Mouse (Mus musculus) ES-E14 (cell line): ENCODE measurements at regions not wholly inside any gene's neighbourhood (a gene's known extent, or its start where the extent isn't known, plus 50 kb on each side); places are given as distances from the start of the nearest gene placed in this dataset.

ENCODE experiments used
- DNase-seq: peaks from one replicate; pipeline ENCODE4 v3.0.0-alpha.2; 2013; ENCODE audit warnings: low read depth, low spot score
- H3K27ac ChIP-seq: 2 replicates; pipeline ENCODE4 v1.5.1; 2012; ENCODE audit warnings: low read depth, mild to moderate bottlenecking, low read length, moderate library complexity, mixed read lengths; ENCODE audit not compliant: poor library complexity, insufficient read depth, severe bottlenecking
- H3K36me3 ChIP-seq: 2 replicates; pipeline ENCODE4 v1.6.1; 2012; ENCODE audit warnings: mild to moderate bottlenecking, low read length, moderate library complexity, mixed read lengths; ENCODE audit not compliant: control insufficient read depth, poor library complexity, insufficient read depth, severe bottlenecking
- H3K4me1 ChIP-seq, 2 experiments: fragments of 150-350 bp in 1 of 2; sonication (generic) in 1 of 2; 2 replicates each; pipeline ENCODE4 v1.6.1; 2012; ENCODE audit warnings: low read length in 2 of 2, mild to moderate bottlenecking in 1 of 2, mixed read lengths in 1 of 2; ENCODE audit not compliant: control insufficient read depth in 2 of 2, insufficient read depth in 2 of 2, poor library complexity in 1 of 2
- H3K4me3 ChIP-seq, 2 experiments: fragments of 150-350 bp in 1 of 2; sonication (generic) in 1 of 2; 2 replicates each; pipeline ENCODE4 v1.5.1; 2012; ENCODE audit warnings: low read length in 2 of 2, low read depth in 1 of 2, mild to moderate bottlenecking in 1 of 2, mixed read lengths in 1 of 2; ENCODE audit not compliant: insufficient read depth in 1 of 2, poor library complexity in 1 of 2, severe bottlenecking in 1 of 2
- H3K9ac ChIP-seq: 2 replicates; pipeline ENCODE4 v1.6.1; 2012; ENCODE audit warnings: low read depth, mild to moderate bottlenecking, low read length, mixed read lengths; ENCODE audit not compliant: poor library complexity, insufficient read depth, severe bottlenecking
- H3K9me3 ChIP-seq: fragments of 150-350 bp; sonication (generic); 2 replicates; pipeline ENCODE4 v1.6.1; 2012; ENCODE audit warnings: low read depth, mild to moderate bottlenecking, low read length; ENCODE audit not compliant: control insufficient read depth, insufficient read depth
- CHD2 ChIP-seq: IDR thresholded peaks from 2 replicates; pipeline ENCODE4 v1.6.1; 2014; ENCODE audit warnings: mild to moderate bottlenecking, low read depth, low read length, inconsistent platforms
- HCFC1 ChIP-seq: IDR thresholded peaks from 2 replicates; pipeline ENCODE4 v1.6.1; 2012; ENCODE audit warnings: low read length, inconsistent platforms, borderline replicate concordance; ENCODE audit not compliant: insufficient read depth
- MAFK ChIP-seq: IDR thresholded peaks from 2 replicates; pipeline ENCODE4 v1.6.1; 2014; ENCODE audit warnings: mild to moderate bottlenecking, low read depth, low read length, inconsistent platforms; ENCODE audit not compliant: insufficient read depth
- ZC3H11A ChIP-seq: IDR thresholded peaks from 2 replicates; pipeline ENCODE4 v1.6.1; 2012; ENCODE audit warnings: low read depth, mild to moderate bottlenecking, inconsistent platforms, low read length, borderline replicate concordance
- ZNF384 ChIP-seq: IDR thresholded peaks from 2 replicates; pipeline ENCODE4 v1.6.1; 2012; ENCODE audit warnings: low read depth, low read length, inconsistent platforms
- in situ Hi-C, 2 experiments: fragments of 600-800 bp; cut with MboI; formaldehyde crosslinking; loops; one replicate each; pipeline ENCODE4 v1.15.1; 2025; ENCODE audit warnings: low sequenced_read_pairs in 2 of 2, inconsistent platforms in 1 of 2; ENCODE audit not compliant: unreplicated experiment in 2 of 2

GRCm38 (mm10) chr6:117237096-117237495, 68.8 kb downstream of the Cxcl12 start:
- in situ Hi-C loops, result no loop called here
- Histone ChIP-seq H3K4me1 (no peaks in the 10 kb centered on the region), H3K27ac (no peak overlapping the region), H3K4me3 (no peak overlapping the region), H3K36me3 (no peaks in the 10 kb centered on the region), H3K9me3 (no peaks in the 10 kb centered on the region), H3K9ac (no peak overlapping the region)
- DNase-seq, result no peak
- TF ChIP-seq MAFK (no peak), CHD2 (no peak), ZNF384 (no peak), HCFC1 (no peak), ZC3H11A (no peak)

- Histone ChIP-seq H3K4me1 (no peaks in the 10 kb centered on the region), H3K36me3 (no peaks in the 10 kb centered on the region), H3K27ac (no peak overlapping the region), H3K9me3 (no peaks in the 10 kb centered on the region), H3K4me3 (no peak overlapping the region), H3K9ac (no peak overlapping the region)
- in situ Hi-C loops, result no loop called here
- no peak for DNase-seq
- TF ChIP-seq MAFK (no peak), CHD2 (no peak), ZC3H11A (no peak), HCFC1 (no peak), ZNF384 (no peak)
Measured at GRCm38 (mm10) chr6:117241206-117241605, 72.9 kb downstream of the Cxcl12 start.

DNA sequence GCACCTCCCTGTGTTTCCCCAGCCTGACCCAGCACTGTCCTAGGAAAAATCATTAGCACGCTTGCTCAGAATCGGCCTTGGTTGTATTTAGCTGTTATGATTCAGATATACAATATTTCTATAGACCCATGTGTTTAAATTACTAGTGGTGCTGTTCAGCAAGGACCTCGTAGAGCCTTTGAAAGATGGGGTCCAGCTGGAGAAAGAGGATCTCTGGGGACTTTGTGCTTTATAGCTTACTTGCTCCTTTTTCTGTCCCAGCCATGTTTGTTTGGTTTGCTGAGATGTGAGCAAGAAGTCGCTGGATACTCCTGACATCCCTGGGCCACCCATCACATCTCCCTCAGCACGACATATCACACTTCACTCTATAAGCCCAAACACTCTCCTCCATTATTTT, 77.1 kb downstream of the Cxcl12 start:
- no peaks in the 10 kb centered on the region for H3K9me3 ChIP-seq
- in situ Hi-C loops, result no loop called here
- no peaks in the 10 kb centered on the region for H3K4me1 ChIP-seq
- H3K4me3 ChIP-seq, result no peak overlapping the region
- no peak overlapping the region for H3K27ac ChIP-seq
- DNase-seq, result no peak
- TF ChIP-seq CHD2 (no peak), HCFC1 (no peak), ZC3H11A (no peak), ZNF384 (no peak), MAFK (no peak)
- H3K36me3 ChIP-seq, result no peaks in the 10 kb centered on the region
- H3K9ac ChIP-seq, result no peak overlapping the region

DNA sequence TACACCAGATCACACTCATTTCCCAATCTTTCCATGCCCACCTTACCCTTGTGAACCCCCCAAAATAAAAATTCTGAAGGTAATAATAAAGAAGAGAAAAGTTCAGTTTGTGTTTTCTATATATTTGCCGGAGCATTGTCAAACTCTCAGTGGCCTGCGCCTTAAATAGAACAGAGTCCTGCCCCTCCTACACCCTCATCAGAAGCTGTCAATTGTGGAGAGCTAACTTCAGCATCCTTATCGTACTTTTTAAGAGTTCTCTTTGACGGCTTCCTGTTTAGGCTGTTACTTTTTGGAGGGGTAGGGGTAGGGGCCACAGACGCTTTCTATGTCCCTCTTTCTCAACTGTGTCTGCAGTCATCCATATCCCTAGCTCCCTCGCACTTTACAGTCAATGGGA, 77.5 kb downstream of the Cxcl12 start:
- H3K36me3 ChIP-seq, result no peaks in the 10 kb centered on the region
- no peak for DNase-seq
- H3K9me3 ChIP-seq, result no peaks in the 10 kb centered on the region
- no peak overlapping the region for H3K9ac ChIP-seq
- in situ Hi-C loops, result no loop called here
- no peak overlapping the region for H3K27ac ChIP-seq
- TF ChIP-seq HCFC1, result no peak
- no peak for TF ChIP-seq ZNF384
- no peak for TF ChIP-seq CHD2
- TF ChIP-seq ZC3H11A, result no peak
- no peak for TF ChIP-seq MAFK
- no peaks in the 10 kb centered on the region for H3K4me1 ChIP-seq
- no peak overlapping the region for H3K4me3 ChIP-seq

- Histone ChIP-seq H3K9ac (no peak overlapping the region), H3K27ac (no peak overlapping the region), H3K4me3 (no peak overlapping the region), H3K9me3 (no peaks in the 10 kb centered on the region), H3K4me1 (no peaks in the 10 kb centered on the region), H3K36me3 (no peaks in the 10 kb centered on the region)
- no peak for TF ChIP-seq MAFK
- peak; percentile 52; the same call in 1 of the 2 replicates for TF ChIP-seq ZC3H11A
- peak; percentile 34 for DNase-seq
- in situ Hi-C loops, result no loop called here
Measured at GRCm38 (mm10) chr6:117249230-117249921, 81.0 kb downstream of the Cxcl12 start.
